Mouse (Mus musculus) midbrain, postnatal 0 days (tissue): ENCODE data around the gene Cerk. TPM values are rescaled to one million over a fixed set of nuclear protein-coding genes. Genes with fewer than 3 reads are reported as not detected.
"Not testable (repeated sequence)": the region's sequence is repeated elsewhere in the genome, so short reads cannot be mapped to it uniquely, and the experiment has no call there.

ENCODE experiments used
- ATAC-seq: fragments of 200-750 bp; cut with Nextera tagmentation; 2 replicates; pipeline ENCODE4 v1.8.0; 2017; ENCODE audit warnings: moderate number of reproducible peaks, mild to moderate bottlenecking, moderate TSS enrichment, moderate library complexity; ENCODE audit not compliant: low FRiP score
- DNase-seq: peaks from one replicate; pipeline ENCODE4 v3.0.0-alpha.2; 2015; ENCODE audit warnings: low spot score
- H3K27ac ChIP-seq: fragments of 300-500 bp; sonication (generic); 2 replicates; pipeline ENCODE4 v1.5.1; 2014; ENCODE audit warnings: low read depth, mild to moderate bottlenecking, low read length, mixed read lengths
- H3K27me3 ChIP-seq: fragments of 300-500 bp; sonication (generic); 2 replicates; pipeline ENCODE4 v1.6.1; 2014; ENCODE audit warnings: low read length, control low read depth, mixed read lengths; ENCODE audit not compliant: insufficient read depth
- H3K36me3 ChIP-seq: fragments of 300-500 bp; sonication (generic); 2 replicates; pipeline ENCODE4 v1.6.1; 2014; ENCODE audit warnings: low read length, control low read depth, mixed read lengths; ENCODE audit not compliant: insufficient read depth
- H3K4me1 ChIP-seq: fragments of 300-500 bp; sonication (generic); 2 replicates; pipeline ENCODE4 v1.6.1; 2014; ENCODE audit warnings: mild to moderate bottlenecking, control low read depth, antibody characterized with exemption, low read length, mixed read lengths; ENCODE audit not compliant: insufficient read depth
- H3K4me2 ChIP-seq: fragments of 300-500 bp; sonication (generic); 2 replicates; pipeline ENCODE4 v1.6.1; 2014; ENCODE audit warnings: low read depth, mild to moderate bottlenecking, low read length, mixed read lengths; ENCODE audit not compliant: poor library complexity, severe bottlenecking
- H3K4me3 ChIP-seq: fragments of 300-500 bp; sonication (generic); 2 replicates; pipeline ENCODE4 v1.5.1; 2014; ENCODE audit warnings: low read depth, mild to moderate bottlenecking, low read length, moderate library complexity
- H3K9ac ChIP-seq: fragments of 300-500 bp; sonication (generic); replicated peaks from 2 replicates; pipeline ENCODE4 v1.6.1; 2014; ENCODE audit warnings: mild to moderate bottlenecking, low read length, moderate library complexity, mixed read lengths; ENCODE audit not compliant: poor library complexity, severe bottlenecking
- H3K9me3 ChIP-seq: fragments of 300-500 bp; sonication (generic); 2 replicates; pipeline ENCODE4 v1.6.1; 2016; ENCODE audit warnings: low read length, control low read depth
- CTCF ChIP-seq: IDR thresholded peaks from 2 replicates; pipeline ENCODE4 v1.5.1; 2016; ENCODE audit warnings: antibody characterized with exemption, mild to moderate bottlenecking
- WGBS: fragments of 180-500 bp; shearing (Covaris S2); extraction: QIAGEN DNeasy Blood & Tissue Kit; methylation state at CpG from one replicate; pipeline ENCODE4 v1.1.7; 2014; 5-methylcytosine and 5-hydroxymethylcytosine counted together
- polyA plus RNA-seq: library from polyadenylated mRNA; unstranded; fragments of >200 nt; fragmentation: Nextera tagmentation; extraction: Ambion mirVana; gene quantifications from 2 replicates; pipeline ENCODE4 v1.2.1, GENCODE M21; 2015
- total RNA-seq: library from RNA; depleted of rRNA; stranded (reverse); fragments of >200 nt; gene quantifications from 2 replicates; pipeline ENCODE4 v1.2.3, GENCODE M21; 2014

Gene Cerk
- total and polyA plus RNA-seq, 2 experiments from 2014 or later: 21.6 to 37.0 TPM

GRCm38 (mm10) chr15:86213753-86214548 is 28.0 kb upstream of the Cerk start, which contains the start of gene Tbc1d22a:
Tbc1d22a (plus strand) TSS chr15:86214459.
- ATAC-seq: peak; percentile 94
- peaks cover 12% of the 10 kb centered on the region; the same call in 1 of the 2 replicates for H3K4me1 ChIP-seq
- peak within 1 kb of the TSS; percentile 86 for H3K9ac ChIP-seq
- no peak for TF ChIP-seq CTCF
- peak within 1 kb of the TSS; percentile 92 for H3K27ac ChIP-seq
- H3K36me3 ChIP-seq: peaks cover 2% of the 10 kb centered on the region; the same call in 1 of the 2 replicates
- no peaks in the 10 kb centered on the region for H3K9me3 ChIP-seq
- H3K4me3 ChIP-seq: peak within 1 kb of the TSS; percentile 85
- peak; percentile 97 for DNase-seq
- no peaks in the 10 kb centered on the region for H3K27me3 ChIP-seq
- peak within 1 kb of the TSS; percentile 91 for H3K4me2 ChIP-seq
- WGBS: under 1% methylated on average over 60 of the region's 64 CpGs

- not testable (repeated sequence) for H3K36me3 ChIP-seq, H3K4me2 ChIP-seq, H3K9me3 ChIP-seq, H3K27ac ChIP-seq, H3K27me3 ChIP-seq, DNase-seq, H3K9ac ChIP-seq, ATAC-seq, H3K4me3 ChIP-seq
- 93% methylated on average over 5 of the region's 5 CpGs for WGBS
- H3K4me1 ChIP-seq: peaks cover 12% of the 10 kb centered on the region; the same call in 1 of the 2 replicates
Measured at GRCm38 (mm10) chr15:86212193-86212592, 26.3 kb upstream of the Cerk start.

GRCm38 (mm10) chr15:86206385-86206784 is 20.4 kb upstream of the Cerk start:
- no peaks in the 10 kb centered on the region for H3K9me3 ChIP-seq
- no peak for TF ChIP-seq CTCF
- no peaks in the 10 kb centered on the region for H3K27me3 ChIP-seq
- H3K4me2 ChIP-seq: no peak overlapping the region
- no peaks in the 10 kb centered on the region for H3K4me1 ChIP-seq
- no peak overlapping the region for H3K27ac ChIP-seq
- 62% methylated on average over 4 of the region's 4 CpGs for WGBS
- no peak overlapping the region for H3K4me3 ChIP-seq
- DNase-seq (no peak), ATAC-seq (no peak)
- H3K9ac ChIP-seq: no peak overlapping the region
- H3K36me3 ChIP-seq: no peaks in the 10 kb centered on the region

GRCm38 (mm10) chr15:86205300-86205699 is 19.4 kb upstream of the Cerk start:
- Histone ChIP-seq H3K4me1 (no peaks in the 10 kb centered on the region), H3K9ac (no peak overlapping the region), H3K36me3 (no peaks in the 10 kb centered on the region), H3K27ac (no peak overlapping the region), H3K4me2 (no peak overlapping the region), H3K27me3 (no peaks in the 10 kb centered on the region), H3K4me3 (no peak overlapping the region), H3K9me3 (no peaks in the 10 kb centered on the region)
- peak; percentile 66 for TF ChIP-seq CTCF
- no peak for ATAC-seq
- no peak for DNase-seq
- 49% methylated on average over 2 of the region's 2 CpGs for whole genome bisulfite sequencing

GRCm38 (mm10) chr15:86203942-86204561 is 18.1 kb upstream of the Cerk start:
- Histone ChIP-seq H3K36me3 (no peaks in the 10 kb centered on the region), H3K4me1 (no peaks in the 10 kb centered on the region), H3K27me3 (no peaks in the 10 kb centered on the region), H3K9me3 (no peaks in the 10 kb centered on the region), H3K27ac (no peak overlapping the region), H3K4me3 (no peak overlapping the region), H3K4me2 (no peak overlapping the region), H3K9ac (no peak overlapping the region)
- 60% methylated on average over 7 of the region's 7 CpGs for WGBS
- DNase-seq: no peak
- ATAC-seq: no peak
- TF ChIP-seq CTCF: no peak

- DNase-seq (no peak), ATAC-seq (no peak)
- Histone ChIP-seq H3K9ac (no peak overlapping the region), H3K4me2 (no peak overlapping the region), H3K9me3 (no peaks in the 10 kb centered on the region), H3K4me3 (no peak overlapping the region), H3K4me1 (no peaks in the 10 kb centered on the region), H3K27me3 (no peaks in the 10 kb centered on the region), H3K27ac (no peak overlapping the region), H3K36me3 (no peaks in the 10 kb centered on the region)
- WGBS: 74% methylated on average over 7 of the region's 7 CpGs
- no peak for TF ChIP-seq CTCF
Measured at GRCm38 (mm10) chr15:86203292-86203793, 17.4 kb upstream of the Cerk start.
